Mouse (Mus musculus) lung, embryonic 14.5 days (tissue): ENCODE results near the gene Pm20d1. TPM values are rescaled to one million over a fixed set of nuclear protein-coding genes. Genes with fewer than 3 reads are reported as not detected.
A peak's percentile ranks its signal among the peaks of the same experiment; 100 is the strongest.

Source experiments
- ATAC-seq: fragments of 200-750 bp; cut with Nextera tagmentation; 2 replicates; pipeline ENCODE4 v1.8.0; 2017; ENCODE audit warnings: mild to moderate bottlenecking, moderate TSS enrichment, moderate library complexity; ENCODE audit not compliant: insufficient read depth
- DNase-seq: peaks from one replicate; pipeline ENCODE4 v3.0.0-alpha.2; 2015
- H3K27ac ChIP-seq: fragments of 300-500 bp; sonication (generic); 2 replicates; pipeline ENCODE4 v1.5.1; 2014; ENCODE audit warnings: low read depth, mild to moderate bottlenecking, moderate library complexity
- H3K27me3 ChIP-seq: fragments of 300-500 bp; sonication (generic); 2 replicates; pipeline ENCODE4 v1.6.1; 2014; ENCODE audit warnings: low read length, control low read depth; ENCODE audit not compliant: insufficient read depth
- H3K36me3 ChIP-seq: fragments of 300-500 bp; sonication (generic); 2 replicates; pipeline ENCODE4 v1.6.1; 2014; ENCODE audit warnings: control low read depth; ENCODE audit not compliant: insufficient read depth
- H3K4me1 ChIP-seq: fragments of 300-500 bp; sonication (generic); 2 replicates; pipeline ENCODE4 v1.6.1; 2014; ENCODE audit warnings: antibody characterized with exemption, control low read depth; ENCODE audit not compliant: insufficient read depth
- H3K4me2 ChIP-seq: fragments of 300-500 bp; sonication (generic); 2 replicates; pipeline ENCODE4 v1.6.1; 2014; ENCODE audit warnings: mild to moderate bottlenecking
- H3K4me3 ChIP-seq: fragments of 300-500 bp; sonication (generic); 2 replicates; pipeline ENCODE4 v1.5.1; 2014; ENCODE audit warnings: low read depth, low read length
- H3K9ac ChIP-seq: fragments of 300-500 bp; sonication (generic); 2 replicates; pipeline ENCODE4 v1.6.1; 2014
- H3K9me3 ChIP-seq: fragments of 300-500 bp; sonication (generic); 2 replicates; pipeline ENCODE4 v1.6.1; 2016; ENCODE audit warnings: low read depth, low read length, control low read depth
- CTCF ChIP-seq: IDR thresholded peaks from 2 replicates; pipeline ENCODE4 v1.5.1; 2016; ENCODE audit warnings: antibody characterized with exemption, low read depth
- WGBS: fragments of 180-500 bp; shearing (Covaris S2); extraction: QIAGEN DNeasy Blood & Tissue Kit; methylation state at CpG from one replicate; pipeline ENCODE4 v1.1.7; 2014; 5-methylcytosine and 5-hydroxymethylcytosine counted together
- polyA plus RNA-seq: library from polyadenylated mRNA; unstranded; fragments of >200 nt; fragmentation: Nextera tagmentation; extraction: Ambion mirVana; gene quantifications from 2 replicates; pipeline ENCODE4 v1.2.1, GENCODE M21; 2014

Gene Pm20d1
- polyA plus RNA-seq, 1 experiment from 2014 or later: 0.50 TPM

DNA sequence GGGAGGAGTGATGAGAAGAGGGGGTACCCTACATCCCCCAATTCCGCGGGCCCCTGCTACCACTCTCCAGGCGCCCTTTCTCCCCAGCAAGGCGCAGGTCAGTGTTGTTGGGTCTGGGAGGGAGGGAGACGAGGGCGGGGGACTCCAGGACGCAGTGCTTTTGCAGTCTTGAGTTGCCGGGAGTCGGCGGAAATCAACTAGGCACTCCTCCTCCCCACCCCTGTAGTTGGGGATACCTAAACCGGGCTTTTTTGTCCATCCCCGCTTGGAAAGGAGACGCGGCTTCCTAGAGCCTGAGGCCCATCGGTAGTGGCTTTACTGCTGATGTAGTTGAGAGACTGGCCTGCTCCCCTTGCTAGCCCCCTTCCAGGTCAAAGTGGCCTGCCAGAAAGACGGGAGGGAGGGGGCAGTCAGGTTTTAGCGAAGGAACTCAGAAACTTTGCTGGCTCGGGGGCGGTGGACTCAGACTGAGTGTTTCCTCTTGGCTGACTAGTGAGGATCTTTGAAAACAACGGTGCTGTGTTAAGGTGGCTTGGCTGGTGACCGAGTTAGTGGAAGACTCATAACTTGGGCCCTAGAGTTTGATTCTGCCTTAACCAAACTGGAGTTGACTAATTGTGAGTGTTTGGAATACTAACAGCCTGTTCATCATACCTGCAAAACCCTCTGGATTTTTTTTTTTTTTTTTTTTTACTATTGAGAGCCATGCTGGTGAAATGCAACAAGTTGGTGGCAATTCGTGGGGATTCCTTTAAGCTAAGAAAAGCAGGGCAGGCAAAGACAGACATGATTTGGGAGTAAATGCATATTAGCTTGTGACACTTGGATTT, 31.3 kb downstream of the Pm20d1 start:
- H3K27ac ChIP-seq: peak overlapping the region; percentile 77
- H3K36me3 ChIP-seq: no peaks in the 10 kb centered on the region
- no peaks in the 10 kb centered on the region for H3K27me3 ChIP-seq
- ATAC-seq (peak; percentile 74), DNase-seq (peak; percentile 65)
- H3K4me3 ChIP-seq: peak overlapping the region; percentile 70
- TF ChIP-seq CTCF: no peak
- peaks cover 14% of the 10 kb centered on the region for H3K4me1 ChIP-seq
- 2% methylated on average over 22 of the region's 22 CpGs for WGBS
- no peaks in the 10 kb centered on the region for H3K9me3 ChIP-seq
- H3K9ac ChIP-seq: peak overlapping the region; percentile 68
- peak overlapping the region; percentile 88 for H3K4me2 ChIP-seq

DNA sequence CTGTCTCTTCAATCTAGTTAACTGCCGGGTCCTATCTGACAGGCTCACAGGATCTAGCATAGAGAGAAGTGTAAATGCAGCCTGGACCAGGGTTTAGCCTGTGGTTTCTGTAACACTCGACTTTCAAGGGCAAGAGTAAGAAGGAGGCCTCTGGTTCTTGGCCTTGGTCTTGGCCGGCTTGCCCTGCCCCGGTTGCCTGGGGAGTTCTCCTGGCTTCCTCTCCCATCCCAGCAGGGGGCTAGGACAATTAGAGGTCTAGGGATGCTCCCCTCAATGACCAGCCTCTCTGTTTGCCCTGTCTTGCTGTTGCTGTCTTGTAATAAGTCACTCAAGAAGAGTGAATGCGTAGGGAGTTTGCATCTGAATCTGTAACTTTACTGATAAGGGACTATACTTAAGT, 32.1 kb downstream of the Pm20d1 start:
- H3K27ac ChIP-seq: no peak overlapping the region
- H3K36me3 ChIP-seq: peaks cover under 1% of the 10 kb centered on the region; the same call in 1 of the 2 replicates
- peak overlapping the region; percentile 68 for H3K9ac ChIP-seq
- DNase-seq: no peak
- WGBS: 28% methylated on average over 5 of the region's 5 CpGs
- 0 out of 2 replicates have a peak, but pooled peaks have one; percentile 7 for TF ChIP-seq CTCF
- H3K4me2 ChIP-seq: peak overlapping the region; percentile 88
- peaks cover 14% of the 10 kb centered on the region for H3K4me1 ChIP-seq
- no peaks in the 10 kb centered on the region for H3K9me3 ChIP-seq
- H3K4me3 ChIP-seq: peak overlapping the region; percentile 70
- H3K27me3 ChIP-seq: no peaks in the 10 kb centered on the region
- no peak for ATAC-seq

DNA sequence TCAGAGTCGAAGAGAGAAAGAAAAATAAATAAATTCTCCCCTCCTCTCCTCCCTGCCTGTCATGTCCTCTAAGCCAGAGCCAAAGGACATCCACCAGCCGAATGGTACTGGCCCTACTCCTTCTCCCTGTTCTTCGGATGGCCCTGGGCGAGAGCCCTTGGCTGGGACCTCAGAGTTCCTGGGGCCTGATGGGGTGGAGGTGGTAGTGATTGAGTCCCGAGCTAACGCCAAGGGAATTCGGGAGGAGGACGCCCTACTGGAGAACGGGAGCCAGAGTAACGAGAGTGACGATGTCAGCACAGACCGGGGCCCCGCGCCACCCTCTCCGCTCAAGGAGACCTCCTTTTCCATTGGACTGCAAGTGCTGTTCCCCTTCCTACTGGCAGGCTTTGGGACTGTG, 33.4 kb downstream of the Pm20d1 start:
- no peaks in the 10 kb centered on the region for H3K9me3 ChIP-seq
- WGBS: 72% methylated on average over 15 of the region's 15 CpGs
- H3K27ac ChIP-seq: no peak overlapping the region
- TF ChIP-seq CTCF: no peak
- peaks cover 12% of the 10 kb centered on the region; the same call in 1 of the 2 replicates for H3K36me3 ChIP-seq
- no peaks in the 10 kb centered on the region for H3K27me3 ChIP-seq
- no peak overlapping the region for H3K4me3 ChIP-seq
- H3K9ac ChIP-seq: no peak overlapping the region; the same call in 1 of the 2 replicates
- no peak overlapping the region for H3K4me2 ChIP-seq
- ATAC-seq: no peak
- H3K4me1 ChIP-seq: peaks cover 14% of the 10 kb centered on the region
- DNase-seq: no peak

DNA sequence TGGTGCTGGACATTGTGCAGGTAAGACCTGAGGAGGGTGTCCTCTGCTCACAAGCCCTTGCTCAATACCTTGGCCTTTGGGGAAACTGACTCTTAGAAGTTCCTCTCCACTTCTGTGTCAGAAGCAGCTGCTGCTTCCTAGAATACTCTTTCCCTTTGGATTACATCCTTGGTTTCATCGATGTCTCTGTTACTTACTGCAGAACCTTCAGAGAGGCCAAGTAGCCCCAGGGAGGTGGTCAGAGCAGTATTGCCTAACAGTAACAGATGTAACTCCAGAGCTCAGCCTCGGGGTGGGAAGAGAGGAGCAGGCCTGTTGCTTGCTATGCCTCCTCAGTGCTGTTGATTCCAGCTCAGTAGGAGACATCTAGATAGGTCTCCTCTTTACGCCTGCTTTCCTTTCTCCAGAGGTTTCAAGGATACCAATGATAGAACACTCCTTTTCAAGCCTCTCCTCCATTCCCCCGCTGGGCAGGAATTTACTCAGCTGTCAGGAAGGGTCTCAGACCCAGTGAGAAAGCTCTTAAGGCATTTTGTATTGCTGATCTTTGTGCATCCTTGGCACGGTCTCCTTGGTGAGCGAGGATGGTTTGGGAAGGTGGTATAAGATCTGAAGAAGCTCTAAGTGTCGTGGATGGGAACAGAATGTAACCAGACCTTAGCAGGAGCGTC, 33.9 kb downstream of the Pm20d1 start:
- ATAC-seq (no peak), DNase-seq (no peak)
- Histone ChIP-seq H3K36me3 (peaks cover 12% of the 10 kb centered on the region; the same call in 1 of the 2 replicates), H3K4me1 (peaks cover 14% of the 10 kb centered on the region), H3K9ac (no peak overlapping the region; the same call in 1 of the 2 replicates), H3K4me2 (no peak overlapping the region), H3K27me3 (no peaks in the 10 kb centered on the region), H3K27ac (no peak overlapping the region), H3K9me3 (no peaks in the 10 kb centered on the region), H3K4me3 (no peak overlapping the region)
- WGBS: 70% methylated on average over 8 of the region's 8 CpGs
- TF ChIP-seq CTCF: no peak

DNA sequence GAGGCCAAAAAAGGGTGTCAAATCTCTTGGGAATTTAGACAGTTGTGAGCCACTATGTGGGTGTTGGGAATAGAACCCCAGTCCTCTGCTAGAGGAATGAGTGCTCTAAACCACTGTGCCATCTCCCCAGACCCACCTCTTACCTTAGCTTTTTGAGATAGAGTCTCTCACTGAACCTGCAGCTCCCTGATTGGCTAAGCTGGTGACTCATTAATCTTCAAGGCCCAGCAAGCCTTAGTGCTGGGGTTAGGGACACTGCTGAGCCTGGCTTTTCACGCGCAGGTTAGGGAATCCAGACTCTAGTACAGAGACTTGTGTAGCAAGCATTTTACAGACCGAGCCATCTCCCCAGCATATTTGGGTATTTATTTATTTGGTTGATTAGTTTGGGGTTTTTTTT, 39.9 kb downstream of the Pm20d1 start:
- Histone ChIP-seq H3K4me1 (no peaks in the 10 kb centered on the region), H3K27ac (no peak overlapping the region), H3K9me3 (no peaks in the 10 kb centered on the region), H3K4me2 (no peak overlapping the region), H3K36me3 (peaks cover 42% of the 10 kb centered on the region), H3K27me3 (no peaks in the 10 kb centered on the region), H3K4me3 (no peak overlapping the region), H3K9ac (no peak overlapping the region)
- ATAC-seq: no peak
- DNase-seq: no peak
- 80% methylated on average over 3 of the region's 3 CpGs for WGBS
- TF ChIP-seq CTCF: no peak

DNA sequence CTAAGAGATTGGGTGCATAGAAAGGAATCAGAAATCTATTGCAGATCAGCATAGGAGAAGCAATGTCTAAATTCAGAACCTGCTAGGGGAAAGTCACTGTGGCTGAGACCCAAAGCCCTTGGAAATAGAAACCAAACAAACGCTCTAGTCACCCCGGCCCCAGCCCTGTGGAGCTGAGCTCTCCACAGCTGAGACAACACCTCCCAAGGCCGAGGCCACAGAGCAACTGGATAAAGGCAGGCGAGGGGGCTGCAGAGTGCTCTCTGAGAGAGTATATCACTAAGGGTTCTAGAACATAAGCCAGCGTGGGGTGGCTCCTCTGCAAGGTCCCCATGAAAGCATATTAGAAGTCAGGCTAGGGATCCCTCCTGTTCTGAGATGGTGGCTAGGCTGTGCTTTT, 41.4 kb downstream of the Pm20d1 start:
- WGBS: 53% methylated on average over 5 of the region's 5 CpGs
- Histone ChIP-seq H3K27me3 (no peaks in the 10 kb centered on the region), H3K9ac (no peak overlapping the region), H3K27ac (no peak overlapping the region), H3K4me2 (no peak overlapping the region), H3K4me3 (no peak overlapping the region), H3K4me1 (no peaks in the 10 kb centered on the region), H3K36me3 (peaks cover 55% of the 10 kb centered on the region), H3K9me3 (no peaks in the 10 kb centered on the region)
- no peak for TF ChIP-seq CTCF
- DNase-seq (no peak), ATAC-seq (no peak)

DNA sequence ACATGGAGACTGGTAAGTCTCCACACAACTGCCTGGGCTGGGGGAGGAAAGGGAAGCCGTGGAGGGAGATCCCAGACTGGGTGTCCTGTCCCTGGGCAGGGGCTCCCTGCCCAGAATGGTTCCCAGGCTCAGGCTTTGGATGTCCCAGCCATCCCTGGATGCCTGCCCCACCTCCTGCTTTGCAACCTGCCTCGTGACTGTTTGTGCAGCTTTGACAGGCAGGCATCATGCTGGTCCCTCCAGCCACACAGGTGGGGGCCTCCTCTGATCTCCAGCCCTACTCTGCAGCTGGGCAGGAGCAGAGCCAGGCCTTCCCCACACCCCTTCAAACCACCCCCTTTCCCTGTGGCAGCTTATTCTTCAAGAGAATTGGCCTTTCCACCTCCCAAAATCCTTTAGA, 42.1 kb downstream of the Pm20d1 start:
- H3K27ac ChIP-seq: no peak overlapping the region
- DNase-seq: no peak
- no peaks in the 10 kb centered on the region for H3K9me3 ChIP-seq
- no peak for ATAC-seq
- TF ChIP-seq CTCF: no peak
- no peak overlapping the region for H3K4me2 ChIP-seq
- H3K4me3 ChIP-seq: no peak overlapping the region
- H3K4me1 ChIP-seq: no peaks in the 10 kb centered on the region
- no peak overlapping the region for H3K9ac ChIP-seq
- H3K36me3 ChIP-seq: peaks cover 62% of the 10 kb centered on the region
- 41% methylated on average over 2 of the region's 2 CpGs for WGBS
- no peaks in the 10 kb centered on the region for H3K27me3 ChIP-seq
